Mouse (Mus musculus): ENCODE data around the gene Tnr.
"Not testable (repeated sequence)": the region's sequence is repeated elsewhere in the genome, so short reads cannot be mapped to it uniquely, and the experiment has no call there.

Tnr gene

DNA sequence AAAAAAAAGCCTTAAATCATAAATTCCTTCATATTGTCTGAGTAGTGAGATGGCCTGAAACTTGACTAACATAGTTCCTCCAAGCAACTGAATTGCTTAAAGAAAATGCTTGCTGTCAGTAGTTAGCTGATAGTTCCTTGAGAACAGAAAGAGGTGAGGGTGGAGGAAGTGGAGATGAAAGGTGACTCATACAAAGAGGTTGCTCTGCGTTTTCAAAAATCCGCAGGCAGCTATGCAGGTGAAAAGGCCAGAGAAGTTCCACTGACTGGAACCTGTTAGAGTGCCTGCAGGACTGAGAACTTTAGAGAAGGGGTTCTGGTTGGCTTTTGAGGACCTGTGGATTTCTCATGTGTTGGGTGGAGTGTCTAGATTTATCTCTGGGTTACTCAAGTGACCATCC is 414.9 kb downstream of the Tnr start:
- in situ Hi-C loops (cut with MseI, MboI), result no loop called here

DNA sequence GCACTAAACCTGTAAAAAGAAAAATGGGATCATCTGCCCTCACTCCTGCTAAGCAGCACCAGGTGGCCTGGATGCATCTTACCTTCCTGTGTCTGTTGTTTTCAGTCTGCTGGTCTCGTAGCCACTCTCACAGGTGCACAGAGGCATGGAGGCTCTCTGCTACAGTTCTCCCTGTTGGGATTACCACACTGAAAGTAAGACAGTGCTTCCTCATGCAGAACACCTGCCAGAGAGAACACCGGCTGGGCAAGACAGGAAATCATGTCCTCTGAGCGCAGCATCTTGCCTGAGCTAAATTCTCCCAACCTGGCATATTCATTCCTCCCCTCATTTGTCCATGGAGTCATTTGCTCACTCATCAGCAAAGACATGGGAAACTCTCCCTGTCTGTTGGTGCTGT is 415.8 kb downstream of the Tnr start:
- in situ Hi-C loops (cut with MseI, MboI), result no loop called here

DNA sequence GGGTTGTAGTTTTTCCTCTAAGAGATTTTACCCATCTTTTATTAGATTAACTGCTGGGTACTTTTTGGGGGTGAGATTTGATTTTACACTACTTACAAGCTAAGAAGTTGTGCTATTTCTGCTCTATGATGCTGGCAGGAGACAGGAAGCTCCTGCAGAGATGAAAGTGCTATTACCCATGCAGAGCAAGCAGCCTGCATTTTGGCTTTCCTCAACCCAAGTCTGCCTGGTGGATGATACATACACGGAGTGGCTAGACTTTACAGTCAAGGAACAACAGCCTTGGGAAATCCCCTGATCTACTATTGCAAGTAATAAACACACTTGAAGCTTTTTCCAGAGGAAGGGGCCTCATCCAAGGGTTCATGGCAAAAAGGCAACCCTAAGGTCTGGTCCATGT is 430.0 kb downstream of the Tnr start:
- in situ Hi-C loops (cut with MseI, MboI), result no loop called here

DNA sequence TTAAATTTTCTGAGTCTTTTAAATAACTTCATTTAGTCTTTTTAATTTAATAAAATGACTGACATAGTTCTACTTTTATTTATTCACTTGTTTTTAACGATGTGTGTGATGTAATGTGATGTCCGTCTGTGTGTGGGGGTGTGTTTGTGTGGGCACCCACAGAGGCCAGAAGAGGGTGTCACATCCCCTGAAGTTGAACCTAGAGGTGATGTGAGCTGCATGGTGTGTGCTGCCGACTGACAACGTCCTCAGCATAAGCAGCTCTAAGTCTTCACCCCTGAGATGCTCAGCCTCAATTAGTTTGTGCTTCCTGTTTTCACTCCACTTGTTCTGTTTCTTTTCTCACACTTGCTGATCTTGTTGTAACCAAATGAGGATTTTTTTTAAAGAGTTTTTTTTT is 439.8 kb downstream of the Tnr start:
- in situ Hi-C loops (cut with MseI, MboI), result no loop called here

DNA sequence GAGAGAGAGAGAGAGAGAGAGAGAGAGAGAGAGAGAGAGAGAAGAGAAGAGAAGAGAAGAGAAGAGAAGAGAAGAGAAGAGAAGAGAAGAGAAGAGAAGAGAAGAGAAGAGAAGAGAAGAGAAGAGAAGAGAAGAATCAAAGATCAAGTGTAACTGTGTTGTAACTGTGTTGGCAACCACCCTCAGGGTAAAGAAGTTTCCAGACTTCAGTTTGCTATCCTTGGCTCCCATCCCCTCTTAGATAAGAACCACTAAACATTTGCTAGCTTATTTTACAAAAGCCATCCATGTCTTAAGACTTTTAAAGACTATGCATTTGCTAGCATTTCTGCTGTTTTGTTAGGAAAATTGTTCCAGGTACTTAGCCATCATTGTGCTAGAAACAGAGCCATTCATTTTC is 442.7 kb downstream of the Tnr start:
- in situ Hi-C loops (cut with MseI, MboI), result not testable (repeated sequence)

DNA sequence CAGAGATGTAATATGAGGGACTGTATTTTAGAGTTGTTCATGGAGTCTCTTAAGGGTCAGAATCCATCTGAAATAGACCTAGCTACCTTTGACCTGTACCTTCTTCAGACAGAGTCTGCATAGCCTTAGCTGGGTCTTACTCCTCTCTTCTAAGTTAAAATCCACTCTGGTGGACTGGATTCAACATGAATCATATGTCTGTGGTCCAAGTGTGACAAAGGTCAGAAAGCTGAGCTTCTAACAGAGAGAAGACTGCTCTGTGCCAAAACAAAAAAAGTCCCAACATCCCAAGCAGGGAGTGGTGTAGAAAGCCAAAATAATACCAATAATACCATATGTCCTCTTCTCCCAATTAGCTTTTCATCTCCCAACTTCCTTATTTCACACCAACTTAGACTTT is 444.8 kb downstream of the Tnr start:
- in situ Hi-C loops (cut with MseI, MboI), result no loop called here

DNA sequence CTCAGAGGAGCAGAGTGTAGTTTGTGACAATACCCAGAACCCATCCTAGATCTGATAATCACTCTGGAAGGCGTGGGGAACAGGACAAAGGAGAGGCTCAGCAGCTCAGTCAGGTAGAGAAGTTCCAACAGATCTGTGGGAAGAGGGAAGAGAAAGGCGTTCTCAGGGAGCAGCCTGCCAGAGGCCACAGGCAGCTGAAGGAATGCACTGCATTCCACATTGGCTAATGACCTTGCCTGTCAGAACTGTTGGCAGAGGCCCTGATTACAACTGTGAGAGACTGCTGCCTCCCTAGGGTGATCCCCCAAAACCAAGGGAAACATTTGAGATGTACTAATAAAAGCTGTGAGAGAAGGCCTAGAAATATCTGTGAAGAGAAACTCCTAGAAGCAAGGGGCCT is 454.2 kb downstream of the Tnr start:
- in situ Hi-C loops (cut with MseI, MboI), result no loop called here

DNA sequence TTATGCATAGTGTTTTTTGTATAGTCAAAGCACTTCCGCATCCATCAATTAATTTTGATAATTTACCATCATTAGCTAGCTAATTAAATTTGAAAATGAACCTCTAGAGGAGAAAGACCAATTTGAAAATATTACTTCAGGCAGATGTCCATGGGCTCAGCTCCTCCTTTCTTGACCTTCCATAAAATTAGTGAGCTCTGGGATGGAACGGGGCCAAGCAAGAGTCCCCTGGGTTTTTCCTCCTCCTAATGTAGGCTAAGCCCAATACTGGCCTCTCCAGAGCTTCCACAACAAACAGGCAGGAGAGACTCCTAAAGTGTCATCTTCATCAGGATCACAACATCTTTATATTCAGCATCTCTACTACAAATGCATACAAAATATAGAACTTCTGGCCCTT is 455.5 kb downstream of the Tnr start:
- in situ Hi-C loops (cut with MseI, MboI), result no loop called here

DNA sequence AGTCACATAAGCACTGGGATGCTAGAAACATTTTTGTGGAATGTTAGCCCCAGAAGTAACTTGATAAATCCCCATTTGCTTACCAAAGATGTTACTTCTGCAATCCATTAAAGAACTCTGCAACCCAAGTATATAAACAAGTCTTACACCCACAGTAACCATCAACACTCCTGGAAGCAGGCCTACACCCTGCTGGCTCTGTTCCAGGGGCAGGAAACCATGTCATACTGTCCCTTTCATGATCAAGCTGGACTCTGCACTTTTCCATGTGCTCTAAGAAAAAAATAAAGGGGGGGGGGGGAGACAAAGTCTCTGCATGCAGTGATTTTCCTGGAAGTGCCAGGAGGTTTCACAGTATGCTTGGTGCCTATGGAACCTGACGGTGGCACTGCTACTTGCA is 456.8 kb downstream of the Tnr start:
- in situ Hi-C loops (cut with MseI, MboI), result no loop called here
